Mouse (Mus musculus): ENCODE results near the gene Lgals12. TPM values are rescaled to one million over a fixed set of nuclear protein-coding genes. Genes with fewer than 3 reads are reported as not detected.

Lgals12 gene
- not detected for polyA plus RNA-seq (2015; fragmentation: Illumina TruSeq; extraction: RNeasy Lipid Tissue Mini Kit (QIAGEN cat#74804); ENCODE audit: low read depth, low replicate concordance)

GRCm38 (mm10) chr19:7606801-7607689 is at the start of gene Lgals12:
Gene Lgals12, minus strand, starts transcription at chr19:7607193.

GRCm38 (mm10) chr19:7611942-7612757 is 5.2 kb upstream of the Lgals12 start, which contains the start of gene Hrasls5:
Gene Hrasls5, plus strand, starts transcription at chr19:7612541.

GRCm38 (mm10) chr19:7557328-7557822 is 49.6 kb downstream of the Lgals12 start, which contains the start of gene Pla2g16:
Gene Pla2g16, plus strand, starts transcription at chr19:7557459.

Other genes starting within 250 kb of the Lgals12 start
- 20.1 TPM for gene Spindoc, start 224.2 kb downstream of the Lgals12 start, polyA plus RNA-seq (2015; fragmentation: Illumina TruSeq; extraction: RNeasy Lipid Tissue Mini Kit (QIAGEN cat#74804); ENCODE audit: low read depth, low replicate concordance)
- gene 2700081O15Rik, start 189.6 kb downstream of the Lgals12 start, polyA plus RNA-seq (2015; fragmentation: Illumina TruSeq; extraction: RNeasy Lipid Tissue Mini Kit (QIAGEN cat#74804); ENCODE audit: low read depth, low replicate concordance): 18.2 TPM
- gene Rtn3, start 123.9 kb downstream of the Lgals12 start, polyA plus RNA-seq (2015; fragmentation: Illumina TruSeq; extraction: RNeasy Lipid Tissue Mini Kit (QIAGEN cat#74804); ENCODE audit: low read depth, low replicate concordance): 871 TPM
- 20.2 TPM for gene Atl3, start 113.2 kb downstream of the Lgals12 start, polyA plus RNA-seq (2015; fragmentation: Illumina TruSeq; extraction: RNeasy Lipid Tissue Mini Kit (QIAGEN cat#74804); ENCODE audit: low read depth, low replicate concordance)
- 53.6 TPM for gene Pla2g16, start 49.7 kb downstream of the Lgals12 start, polyA plus RNA-seq (2015; fragmentation: Illumina TruSeq; extraction: RNeasy Lipid Tissue Mini Kit (QIAGEN cat#74804); ENCODE audit: low read depth, low replicate concordance)
- gene Hrasls5, start 5.3 kb upstream of the Lgals12 start, polyA plus RNA-seq (2015; fragmentation: Illumina TruSeq; extraction: RNeasy Lipid Tissue Mini Kit (QIAGEN cat#74804); ENCODE audit: low read depth, low replicate concordance): not detected
- not detected for gene Slc22a19, start 104.1 kb upstream of the Lgals12 start, polyA plus RNA-seq (2015; fragmentation: Illumina TruSeq; extraction: RNeasy Lipid Tissue Mini Kit (QIAGEN cat#74804); ENCODE audit: low read depth, low replicate concordance)
- gene Slc22a26, start 195.5 kb upstream of the Lgals12 start, polyA plus RNA-seq (2015; fragmentation: Illumina TruSeq; extraction: RNeasy Lipid Tissue Mini Kit (QIAGEN cat#74804); ENCODE audit: low read depth, low replicate concordance): not detected

All from brain, adult 10 weeks (tissue).